Mouse (Mus musculus): ENCODE measurements around the gene Tmcc2. TPM values are rescaled to one million over a fixed set of nuclear protein-coding genes. Genes with fewer than 3 reads are reported as not detected.

The Tmcc2 gene
- total RNA-seq, 2 experiments from 2014 or later: 29.6 to 34.5 TPM

DNA sequence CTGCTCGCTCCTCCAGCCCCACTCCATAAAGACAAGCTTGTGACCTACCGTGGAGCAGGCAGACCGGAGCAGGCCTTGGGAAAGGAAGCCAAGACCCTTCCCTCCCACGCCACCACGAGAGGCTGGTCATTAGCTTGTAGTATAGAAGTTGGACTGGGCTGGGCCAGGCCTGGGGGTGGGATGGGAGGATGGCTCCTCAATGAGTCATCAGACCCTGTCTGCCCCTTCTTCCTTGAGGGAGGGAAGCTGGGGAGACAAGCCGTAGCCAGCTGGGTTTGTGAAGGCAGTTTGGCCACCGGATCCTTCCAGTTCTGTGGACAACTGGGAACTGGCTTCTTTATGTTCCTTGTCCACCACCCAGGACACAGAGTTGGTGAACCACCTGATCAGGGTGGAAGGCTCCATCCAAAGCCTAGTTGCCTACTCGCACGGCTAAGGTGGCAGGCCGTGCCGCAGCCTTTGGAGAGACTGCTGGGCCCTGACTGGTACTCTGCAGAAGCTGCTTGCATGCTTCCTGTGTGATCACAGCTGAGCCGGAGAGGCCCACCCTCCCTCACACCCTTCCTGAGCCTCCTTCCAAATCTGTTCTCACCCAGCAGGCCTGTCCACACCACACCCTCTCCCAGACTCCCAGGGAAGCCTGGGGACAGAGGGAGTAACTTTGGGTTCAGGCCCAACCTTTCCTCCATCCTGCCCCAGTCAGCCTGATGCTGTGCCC is 44.8 kb downstream of the Tmcc2 start:
- intact Hi-C loops (cut with DNase I): no loop called here
- peak; percentile 49 to 66 for DNase-seq

DNA sequence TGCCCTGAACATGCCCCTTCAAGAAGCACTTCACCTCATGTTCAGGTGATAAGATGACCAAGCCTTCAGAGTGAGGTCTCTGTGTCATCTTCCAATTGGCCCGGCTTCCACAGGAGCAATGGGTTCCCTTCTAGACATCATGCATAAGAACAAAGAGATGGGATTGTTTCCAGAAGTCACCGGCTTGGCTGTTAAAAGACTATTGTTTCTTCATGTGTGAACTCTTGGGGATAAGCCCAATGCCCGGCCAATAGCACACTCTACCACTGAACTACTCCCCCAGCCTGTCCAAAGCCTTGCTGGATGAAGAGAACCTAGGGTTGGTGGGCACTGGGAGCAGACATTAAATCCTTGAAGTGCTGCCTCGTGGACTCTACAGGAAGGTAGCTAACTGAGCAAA is 45.6 kb downstream of the Tmcc2 start:
- intact Hi-C loops (cut with DNase I): no loop called here

DNA sequence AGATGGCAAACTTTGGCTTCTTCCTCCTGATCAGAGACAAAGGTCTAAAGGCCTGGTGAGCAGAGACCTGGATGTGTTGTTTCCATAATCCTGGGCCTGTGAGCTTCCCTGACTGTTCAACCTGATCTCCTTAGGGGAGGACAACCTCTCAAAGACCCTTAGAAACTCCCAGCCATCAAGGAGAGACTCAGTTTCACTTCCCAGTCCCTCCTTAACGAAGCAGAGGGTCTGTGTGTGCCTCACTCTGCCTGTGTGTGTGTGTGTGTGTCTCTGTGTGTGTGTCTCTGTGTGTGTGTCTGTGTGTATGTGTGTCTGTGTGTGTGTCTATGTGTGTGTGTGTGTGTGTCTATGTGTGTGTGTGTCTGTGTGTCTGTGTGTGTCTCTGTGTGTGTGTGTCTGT is 47.4 kb downstream of the Tmcc2 start:
- no peak for DNase-seq
- intact Hi-C loops (cut with DNase I): no loop called here

More for the DNA sequence above, 45.6 kb downstream of the Tmcc2 start:
- no peak for DNase-seq

DNA sequence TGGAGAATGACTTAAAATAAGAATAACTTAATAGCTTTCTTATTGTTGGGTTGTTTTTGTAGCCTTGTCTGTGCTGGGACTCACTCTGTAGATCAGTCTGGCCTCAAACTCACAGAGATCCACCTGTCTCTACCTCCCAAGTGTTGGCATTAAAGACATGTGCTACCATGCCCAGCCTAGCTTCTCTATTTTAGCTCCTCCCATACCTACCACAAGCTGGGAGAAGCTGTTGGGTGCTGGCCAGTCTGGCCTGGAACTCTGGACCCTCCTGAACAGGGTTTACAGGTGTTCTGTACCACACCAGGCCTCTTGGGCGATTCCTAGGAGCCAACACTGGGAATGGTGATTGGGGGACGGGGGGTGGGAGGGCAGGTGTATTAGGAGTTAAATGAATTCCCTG is 47.9 kb downstream of the Tmcc2 start:
- DNase-seq: no peak

DNA sequence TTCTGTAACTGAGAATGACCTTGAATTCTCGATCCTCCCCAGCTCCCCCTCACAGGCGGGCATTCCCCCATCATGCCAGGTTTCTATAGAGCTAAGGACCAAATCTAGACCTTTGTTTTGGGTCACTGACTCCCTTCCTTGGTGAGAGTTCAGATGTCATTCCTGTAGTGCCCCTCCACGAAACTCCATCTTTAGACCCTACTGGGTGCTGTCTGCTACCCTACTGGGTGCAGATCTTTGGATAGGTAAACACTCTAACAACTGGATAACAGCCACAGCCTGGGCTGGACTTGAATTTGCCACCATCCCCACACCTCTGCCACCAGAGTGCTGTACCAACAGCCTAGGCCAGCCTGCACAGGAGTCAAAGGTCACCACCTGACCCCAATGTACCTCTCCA is 48.6 kb downstream of the Tmcc2 start:
- intact Hi-C loops (cut with DNase I): no loop called here
- DNase-seq: no peak

More for the DNA sequence above, 47.9 kb downstream of the Tmcc2 start:
- intact Hi-C loops (cut with DNase I): no loop called here

DNA sequence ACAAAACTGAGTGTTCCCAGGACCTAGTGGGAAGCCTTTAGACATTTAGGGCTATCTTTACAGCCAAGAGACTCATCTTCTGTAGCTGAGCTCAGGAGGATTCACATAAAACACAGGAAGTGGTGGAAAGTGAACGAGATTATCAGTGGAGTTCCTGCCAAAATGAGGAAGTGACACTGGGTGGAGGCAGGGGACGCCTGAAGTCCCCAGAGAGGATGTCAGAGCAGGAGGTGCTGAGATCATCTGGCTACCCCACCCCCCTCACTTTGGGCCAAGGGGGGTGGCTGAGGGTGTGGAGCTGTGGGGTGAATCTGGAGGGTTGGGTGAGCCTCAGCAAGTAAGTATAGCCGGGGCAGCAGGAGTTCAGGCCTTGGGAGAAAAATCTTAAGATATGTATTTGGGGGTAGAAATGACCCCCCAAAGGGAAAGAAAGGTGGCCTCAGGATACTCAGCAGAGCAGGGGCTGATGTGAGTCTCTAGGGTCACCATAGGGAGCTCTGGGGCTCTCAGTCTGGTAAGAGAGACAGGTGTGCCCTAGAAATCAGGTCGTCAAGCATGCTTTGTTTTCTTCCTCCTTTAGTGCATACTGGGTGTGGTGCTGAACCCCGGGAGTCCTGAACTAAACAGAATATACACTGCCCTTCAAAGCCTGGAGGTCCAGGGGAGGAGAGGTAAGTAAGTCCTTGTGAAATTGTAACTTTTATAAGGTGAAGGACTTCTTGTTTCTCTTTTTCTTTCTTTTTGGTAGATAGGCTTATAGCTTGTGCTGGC is 49.2 kb downstream of the Tmcc2 start:
- intact Hi-C loops (cut with DNase I): no loop called here
- DNase-seq: peak; percentile 52 to 57

DNA sequence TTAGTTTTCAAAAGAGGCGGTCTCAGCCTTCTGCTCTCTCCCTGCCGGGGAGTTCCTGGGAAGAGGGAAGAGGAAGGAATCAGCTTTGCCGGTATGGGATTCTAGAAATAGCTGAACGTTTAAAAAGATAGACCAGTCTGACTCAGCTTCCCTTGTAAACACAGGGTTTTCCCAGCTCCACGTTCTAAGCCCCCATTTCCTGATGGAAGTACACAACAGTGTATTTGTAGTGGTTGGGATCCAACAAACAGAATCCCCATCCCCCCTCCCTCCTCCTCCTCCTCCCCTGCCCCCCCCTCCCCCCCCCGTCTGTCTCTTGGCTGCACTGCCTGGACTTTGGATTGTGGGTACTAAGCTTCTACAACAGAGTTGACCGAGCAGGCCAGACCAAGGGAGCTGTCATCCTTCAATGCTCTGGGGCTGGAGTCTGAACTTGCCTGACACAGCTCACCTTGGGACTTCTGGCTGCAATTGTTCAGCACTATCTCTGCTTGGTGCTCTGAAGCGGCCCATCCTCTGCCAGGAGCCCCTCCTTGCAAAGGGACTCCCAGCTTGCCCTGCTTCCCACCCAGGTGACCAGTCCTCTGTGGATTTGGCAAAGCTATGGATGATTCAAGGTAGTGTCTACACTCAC is 52.9 kb downstream of the Tmcc2 start:
- intact Hi-C loops (cut with DNase I): no loop called here
- DNase-seq: no peak

DNA sequence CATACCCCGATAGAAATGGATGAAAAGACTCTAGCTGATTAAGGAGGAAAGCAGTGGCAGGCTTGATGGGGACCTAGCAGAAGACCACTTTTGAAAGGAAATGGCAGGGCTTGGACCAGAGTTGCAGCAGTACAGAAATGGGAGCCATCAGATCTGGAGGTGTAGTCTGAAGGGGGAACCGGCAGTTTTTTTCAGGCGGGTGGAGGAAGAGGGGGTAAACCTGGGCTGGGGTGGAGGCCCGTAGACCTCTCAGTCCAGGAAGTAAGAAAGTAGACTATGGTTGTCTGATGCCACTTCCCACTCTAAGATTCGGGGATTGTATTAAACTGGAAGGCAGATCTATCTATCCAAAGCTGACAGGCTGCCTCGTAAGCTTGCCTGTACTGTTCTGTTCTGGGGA is 54.2 kb downstream of the Tmcc2 start:
- intact Hi-C loops (cut with DNase I): no loop called here
- no peak for DNase-seq

DNA sequence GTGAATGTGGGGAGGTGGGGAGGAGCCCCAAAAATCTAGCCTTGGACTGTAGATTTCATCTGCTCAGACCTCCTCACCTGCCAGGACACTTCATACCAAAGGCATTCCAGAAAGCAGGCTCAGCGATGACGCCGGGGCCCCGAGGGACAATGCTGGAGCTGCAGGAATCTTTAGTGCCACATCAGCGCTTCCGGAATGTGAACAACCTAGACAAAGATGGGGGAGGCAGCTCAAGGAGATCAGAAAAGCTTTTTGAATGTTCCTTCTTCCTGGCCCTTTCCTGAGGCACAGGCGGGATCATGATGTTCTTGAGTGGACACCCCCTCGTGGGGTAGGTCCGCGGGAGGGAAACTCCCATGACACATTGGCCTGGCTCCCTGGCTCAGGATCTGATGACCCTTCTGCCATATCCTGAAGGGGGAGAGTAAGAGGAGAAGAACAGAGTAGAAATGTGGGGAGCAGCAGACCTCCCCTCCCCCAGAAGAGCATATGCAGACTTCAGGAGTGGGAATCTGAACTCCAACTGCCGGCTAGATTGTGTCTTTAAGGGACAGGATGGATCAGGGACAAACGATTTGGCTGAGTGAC is 55.6 kb downstream of the Tmcc2 start:
- intact Hi-C loops (cut with DNase I): no loop called here

DNA sequence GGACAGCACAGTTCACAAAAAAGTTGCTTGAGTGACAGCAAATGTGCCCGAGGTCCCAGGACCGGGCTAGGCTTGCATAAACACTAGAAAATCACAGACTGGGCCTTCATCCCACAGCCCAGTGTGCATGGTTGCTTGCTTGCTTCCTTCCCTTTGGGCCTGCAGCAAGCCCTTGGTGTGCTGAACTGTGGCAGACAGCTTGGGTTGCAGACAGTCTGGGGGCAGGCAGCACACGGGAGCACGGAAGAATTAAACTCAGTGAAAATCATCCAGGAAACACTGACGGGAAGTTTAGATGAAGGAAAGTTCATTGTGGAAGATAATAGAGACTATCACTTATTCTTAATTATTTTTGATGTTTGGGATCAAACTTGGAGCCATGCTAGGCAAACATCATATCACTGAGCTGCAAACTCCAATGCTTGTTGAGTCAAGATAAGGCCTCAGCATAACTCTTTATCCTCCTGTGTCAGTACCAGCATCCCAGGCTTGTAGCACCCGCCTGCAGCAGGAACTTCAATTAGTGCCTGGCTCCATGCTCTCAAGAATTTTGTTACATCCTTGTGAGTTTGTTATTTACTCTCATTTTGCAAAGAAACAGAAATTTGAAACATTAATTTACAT is 56.8 kb downstream of the Tmcc2 start:
- intact Hi-C loops (cut with DNase I): no loop called here
- DNase-seq: no peak

More for the DNA sequence above, 55.6 kb downstream of the Tmcc2 start:
- DNase-seq: peak; percentile 41 to 66

DNA sequence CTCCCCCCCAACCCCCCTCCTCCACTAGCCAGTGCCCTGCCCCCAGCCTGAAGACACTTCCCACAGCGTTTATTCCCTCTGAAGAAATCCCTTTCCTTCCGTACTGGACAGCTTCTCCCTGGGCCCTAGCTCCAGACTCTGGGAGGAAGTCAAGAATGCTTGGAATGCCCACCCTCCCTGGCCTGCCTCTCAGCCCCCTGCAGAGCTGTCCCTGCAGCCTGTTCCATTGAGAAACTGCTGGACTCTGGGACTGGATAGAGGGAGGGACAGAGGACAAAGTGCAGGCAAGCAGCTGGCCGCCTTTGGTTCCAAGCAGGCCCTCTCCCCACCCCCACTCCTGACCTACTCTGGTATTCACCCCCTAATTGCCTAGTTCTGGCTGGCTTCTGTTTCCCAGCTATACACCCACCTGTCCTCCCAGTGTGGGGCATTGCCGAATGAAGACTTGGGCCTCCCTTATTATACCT is 57.4 kb downstream of the Tmcc2 start:
- intact Hi-C loops (cut with DNase I): no loop called here
- DNase-seq: peak; percentile 53 to 65

DNA sequence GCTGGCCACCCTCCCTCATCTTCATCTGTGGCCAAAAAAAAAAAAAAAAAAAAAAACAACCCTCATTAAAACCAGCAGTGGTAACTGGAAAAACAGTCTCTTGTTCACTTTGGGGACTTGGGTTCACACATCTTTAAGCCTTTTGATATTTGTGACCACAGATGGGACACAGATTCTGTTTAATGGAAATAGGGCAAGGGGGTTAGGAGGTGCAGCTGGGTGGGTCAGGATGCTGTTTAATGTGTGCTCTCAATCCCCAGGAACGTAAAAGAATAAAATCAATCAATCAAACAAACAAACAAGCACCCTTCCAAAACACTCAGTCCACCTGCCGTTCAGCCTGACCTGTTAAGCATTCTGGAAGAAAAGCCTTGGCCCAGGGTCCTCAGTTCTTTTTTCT is 57.9 kb downstream of the Tmcc2 start:
- intact Hi-C loops (cut with DNase I): no loop called here
- no peak for DNase-seq

DNA sequence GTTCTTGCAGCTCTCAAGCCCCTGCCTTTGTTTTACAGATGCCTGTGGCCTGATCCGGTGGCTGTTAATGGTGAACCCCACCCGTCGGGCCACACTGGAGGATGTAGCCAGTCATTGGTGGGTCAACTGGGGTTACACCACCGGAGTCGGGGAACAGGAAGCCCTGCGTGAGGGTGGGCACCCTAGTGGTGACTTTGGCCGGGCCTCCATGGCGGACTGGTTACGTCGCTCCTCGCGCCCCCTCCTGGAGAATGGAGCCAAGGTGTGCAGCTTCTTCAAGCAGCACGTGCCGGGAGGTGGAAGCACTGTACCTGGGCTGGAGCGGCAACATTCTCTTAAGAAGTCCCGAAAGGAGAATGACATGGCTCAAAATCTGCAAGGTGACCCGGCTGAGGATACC is 59.8 kb downstream of the Tmcc2 start:
- intact Hi-C loops (cut with DNase I): no loop called here
- DNase-seq: no peak

DNA sequence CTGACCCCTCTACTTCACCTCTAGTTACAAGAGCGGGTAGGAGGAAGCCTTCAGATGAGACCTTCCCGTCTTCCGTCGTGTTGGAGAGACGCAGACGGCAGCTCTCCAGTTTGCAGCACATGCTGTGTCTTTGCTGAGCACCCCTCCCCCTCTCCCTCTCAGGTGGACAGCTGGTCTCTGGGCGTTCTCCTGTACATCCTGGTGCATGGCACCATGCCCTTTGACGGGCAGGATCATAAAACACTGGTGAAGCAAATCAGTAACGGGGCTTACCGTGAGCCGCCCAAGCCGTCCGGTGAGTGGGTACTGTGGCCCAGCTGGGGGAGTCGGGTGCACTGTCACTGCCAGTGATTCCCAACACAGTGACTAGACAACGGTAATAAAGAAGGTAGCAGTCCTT is 60.7 kb downstream of the Tmcc2 start:
- intact Hi-C loops (cut with DNase I): no loop called here
- DNase-seq: no peak

DNA sequence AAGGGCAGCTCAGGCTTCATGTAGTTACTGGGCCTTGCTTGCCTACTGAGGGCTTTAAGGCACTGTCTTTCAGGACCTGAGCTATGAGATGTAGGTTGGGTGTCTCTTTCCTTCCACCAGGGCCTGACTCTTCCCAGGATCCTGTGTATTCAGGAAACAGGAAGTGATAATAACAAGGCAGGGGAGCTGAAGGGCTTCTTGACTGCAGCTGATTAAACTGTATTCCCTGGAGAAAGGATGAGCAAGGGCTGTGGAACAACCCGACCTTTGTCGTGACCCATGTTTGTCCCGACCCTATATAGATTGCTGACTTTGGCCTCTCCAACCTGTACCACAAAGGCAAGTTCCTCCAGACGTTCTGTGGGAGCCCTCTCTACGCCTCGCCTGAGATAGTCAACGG is 61.4 kb downstream of the Tmcc2 start:
- no peak for DNase-seq
- intact Hi-C loops (cut with DNase I): no loop called here

DNA sequence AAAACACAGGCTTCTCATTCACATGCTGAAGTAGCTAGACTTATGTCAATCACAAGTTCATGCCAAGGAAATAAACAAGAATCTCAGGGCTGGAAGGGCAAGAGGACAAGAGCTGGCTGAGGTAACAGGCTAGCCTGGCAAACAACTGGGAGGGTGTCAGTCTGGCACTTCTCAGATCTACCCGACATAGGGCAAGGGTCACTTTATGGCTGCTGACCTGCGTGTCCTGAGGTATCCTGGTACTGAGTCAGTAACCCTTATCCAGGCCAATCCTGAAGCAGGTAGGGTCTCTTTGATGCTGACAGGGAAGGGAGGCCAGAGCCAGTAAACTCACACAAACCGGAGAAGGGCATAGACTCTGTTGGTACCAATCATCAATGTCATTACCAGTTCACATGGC is 62.5 kb downstream of the Tmcc2 start:
- intact Hi-C loops (cut with DNase I): no loop called here
- no peak for DNase-seq

DNA sequence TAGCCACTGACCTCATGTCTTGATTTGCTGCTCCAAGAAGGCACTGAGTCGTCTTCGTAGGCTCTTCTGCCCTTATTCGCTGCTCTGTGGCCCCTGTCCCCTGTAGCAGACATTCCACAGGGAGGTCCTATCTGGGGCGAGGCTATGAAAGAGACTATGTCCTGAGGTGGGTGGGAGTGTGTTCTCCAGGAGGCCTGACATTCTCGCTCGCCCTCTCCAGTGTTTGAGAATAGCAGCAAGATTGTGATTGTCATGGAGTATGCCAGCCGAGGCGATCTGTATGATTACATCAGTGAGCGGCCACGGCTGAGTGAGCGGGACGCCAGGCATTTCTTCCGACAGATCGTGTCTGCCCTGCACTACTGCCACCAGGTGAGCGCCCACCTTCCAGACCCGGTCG is 63.6 kb downstream of the Tmcc2 start:
- no peak for DNase-seq
- intact Hi-C loops (cut with DNase I): no loop called here

DNA sequence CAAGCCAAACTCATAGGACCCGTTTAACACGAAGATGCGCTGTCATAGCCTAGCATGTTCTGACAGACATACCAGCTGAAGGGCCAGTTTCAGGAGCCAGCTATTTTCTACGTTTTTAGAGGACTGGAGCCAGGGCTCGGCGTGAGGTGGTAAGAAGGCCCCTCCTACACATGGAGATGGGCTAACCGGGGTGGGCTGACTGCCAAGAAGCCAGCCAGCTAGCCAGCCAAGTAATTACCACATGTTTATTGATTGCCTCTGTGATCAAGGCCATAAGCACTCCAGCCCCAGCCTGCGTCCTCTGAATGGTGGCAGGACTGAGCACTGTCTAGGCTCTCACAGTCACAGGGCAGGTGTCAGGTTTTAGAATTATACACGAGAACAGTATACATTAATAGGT is 64.3 kb downstream of the Tmcc2 start:
- intact Hi-C loops (cut with DNase I): no loop called here
- DNase-seq: no peak

DNA sequence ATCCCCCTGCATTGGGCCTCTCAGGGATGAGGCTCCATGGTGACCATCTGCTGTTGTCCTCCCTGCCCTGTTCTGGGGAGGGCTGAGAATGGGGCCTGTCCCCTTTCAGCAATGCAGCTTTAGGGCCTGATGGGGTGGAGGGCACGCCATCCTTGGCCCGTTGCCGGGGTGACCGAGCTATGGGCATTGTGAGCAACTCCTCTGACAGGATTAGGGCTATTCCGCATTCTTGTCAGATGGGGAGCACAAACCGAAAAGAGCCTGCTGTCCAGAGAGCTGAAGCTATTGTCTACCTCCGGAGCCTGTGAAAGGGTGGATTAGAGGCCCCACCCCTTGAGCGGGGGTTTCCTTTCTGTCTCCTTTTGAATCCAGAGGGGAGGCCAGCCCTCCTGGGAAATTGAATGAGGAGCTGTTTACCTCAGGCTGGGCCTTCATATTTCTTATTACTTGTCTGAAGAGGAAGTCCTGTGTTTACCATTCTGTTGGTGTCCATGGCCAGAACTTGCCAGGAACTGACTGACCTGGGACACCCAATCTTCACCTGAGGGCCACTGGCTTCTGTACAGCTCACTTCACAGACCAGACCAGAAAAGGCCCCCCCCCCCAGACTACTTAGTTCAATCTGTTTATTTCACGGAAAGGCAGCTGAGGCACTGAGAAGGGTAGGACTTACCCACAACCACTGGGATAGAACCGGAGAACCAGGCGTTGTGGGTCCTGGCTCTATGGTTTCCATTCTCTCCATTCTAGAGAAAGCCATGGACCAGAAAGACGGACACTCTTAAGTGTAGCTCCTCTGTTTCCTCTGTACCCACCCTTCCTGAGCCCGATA is 68.2 kb downstream of the Tmcc2 start:
- intact Hi-C loops (cut with DNase I): no loop called here
- no peak for DNase-seq
